Mouse (Mus musculus) E14TG2a.4 (cell line): ENCODE measurements at regions not wholly inside any gene's neighbourhood (a gene's known extent, or its start where the extent isn't known, plus 50 kb on each side); places are given as distances from the start of the nearest gene placed in this dataset.

Experiments
- CTCF ChIP-seq: conservative IDR thresholded peaks from 2 replicates; pipeline ENCODE4 v1.5.1; 2014; ENCODE audit warnings: low read length
- NANOG ChIP-seq: IDR thresholded peaks from 2 replicates; pipeline ENCODE4 v1.6.1; 2014; ENCODE audit warnings: borderline replicate concordance, low read length, mixed read lengths

DNA sequence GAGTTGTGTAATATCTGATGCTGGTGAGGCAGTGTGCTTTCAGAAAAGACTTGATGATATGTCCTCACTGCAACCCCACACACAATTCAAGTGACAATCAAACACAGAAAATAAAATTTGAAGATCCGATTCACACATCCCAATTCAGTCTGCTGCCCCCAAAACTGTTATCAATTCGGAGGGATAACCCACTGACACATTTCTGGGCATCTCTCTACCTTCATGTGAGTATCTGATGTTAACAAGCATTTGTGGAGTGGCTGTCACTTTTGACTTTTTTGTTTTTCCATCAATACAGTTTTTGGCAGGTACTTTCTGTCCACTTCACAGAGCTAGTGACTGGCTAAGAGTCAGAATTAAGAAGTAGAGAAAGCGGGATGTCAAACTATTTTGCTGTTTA lies 101.4 kb upstream of the Eef1e1 start:
- TF ChIP-seq CTCF = no peak
- no peak for TF ChIP-seq NANOG
